Mouse (Mus musculus) CH12.LX (cell line): ENCODE results near the gene Zfp507. TPM values are rescaled to one million over a fixed set of nuclear protein-coding genes. Genes with fewer than 3 reads are reported as not detected.

Experiments used
- DNase-seq: peaks from one replicate; pipeline ENCODE4 v3.0.0-alpha.2; 2013; ENCODE audit errors: extremely low read depth
- H3K27ac ChIP-seq: 2 replicates; pipeline ENCODE4 v1.5.1; 2012; ENCODE audit warnings: low read depth, mild to moderate bottlenecking, control low read depth, moderate library complexity; ENCODE audit not compliant: insufficient read depth
- H3K27me3 ChIP-seq: replicated peaks from 2 replicates; pipeline ENCODE3; 2012; ENCODE audit warnings: inconsistent platforms
- H3K36me3 ChIP-seq, 2 experiments: replicated peaks in 1 of 2; 2 replicates each; pipeline versions ENCODE3 to v1.6.1; 2012; ENCODE audit warnings: inconsistent platforms in 1 of 2, low read length in 1 of 2, mild to moderate bottlenecking in 1 of 2, mixed read lengths in 1 of 2, moderate library complexity in 1 of 2; ENCODE audit not compliant: control insufficient read depth in 1 of 2, insufficient read depth in 1 of 2
- H3K4me1 ChIP-seq, 2 experiments: 2 replicates each; pipeline ENCODE4 v1.6.1; 2012; ENCODE audit warnings: inconsistent platforms in 1 of 2, moderate library complexity in 1 of 2; ENCODE audit not compliant: insufficient read depth in 2 of 2, control insufficient read depth in 1 of 2
- H3K4me2 ChIP-seq: 2 replicates; pipeline ENCODE4 v1.6.1; 2012; ENCODE audit warnings: low read depth, mild to moderate bottlenecking, control low read depth; ENCODE audit not compliant: poor library complexity, insufficient read depth, severe bottlenecking
- H3K4me3 ChIP-seq, 3 experiments: fragments of 150-350 bp in 1 of 3; sonication (generic) in 1 of 3; replicated peaks in 1 of 3; 2 replicates each; pipeline versions ENCODE3 to v1.5.1; 2011 to 2012; ENCODE audit warnings: low read depth in 2 of 3, low read length in 2 of 3, mild to moderate bottlenecking in 2 of 3, moderate library complexity in 2 of 3, control low read depth in 1 of 3, improper control_type of control experiment in 1 of 3, inconsistent platforms in 1 of 3, mixed read lengths in 1 of 3; ENCODE audit not compliant: poor library complexity in 1 of 3
- H3K79me2 ChIP-seq: replicated peaks from 2 replicates; pipeline ENCODE4 v1.6.1; 2012; ENCODE audit warnings: mild to moderate bottlenecking, moderate library complexity; ENCODE audit not compliant: control insufficient read depth, poor library complexity, insufficient read depth, severe bottlenecking; ENCODE audit errors: extremely low read depth
- H3K9ac ChIP-seq: 2 replicates; pipeline ENCODE4 v1.6.1; 2012; ENCODE audit warnings: low read depth, mild to moderate bottlenecking, control low read depth, moderate library complexity; ENCODE audit not compliant: insufficient read depth
- H3K9me3 ChIP-seq: replicated peaks from 2 replicates; pipeline ENCODE3; 2012; ENCODE audit warnings: low read length, inconsistent platforms, mixed read lengths
- CHD1 ChIP-seq: IDR thresholded peaks from 2 replicates; pipeline ENCODE4 v1.6.1; 2012; ENCODE audit warnings: low read depth, low read length, improper control_type of control experiment, inconsistent platforms
- CTCF ChIP-seq, 2 experiments: IDR thresholded peaks in 1 of 2; conservative IDR thresholded peaks in 1 of 2; 2 replicates each; pipeline ENCODE4 v1.5.1; 2011 to 2012; ENCODE audit warnings: low read depth in 2 of 2, low read length in 2 of 2, improper control_type of control experiment in 1 of 2, inconsistent platforms in 1 of 2, mild to moderate bottlenecking in 1 of 2, moderate library complexity in 1 of 2
- ETS1 ChIP-seq: conservative IDR thresholded peaks from 2 replicates; pipeline ENCODE4 v1.6.1; 2012; ENCODE audit warnings: low read depth, mild to moderate bottlenecking, inconsistent platforms, low read length, improper control_type of control experiment, moderate library complexity
- GABPA ChIP-seq: IDR thresholded peaks from 2 replicates; pipeline ENCODE4 v1.6.1; 2012; ENCODE audit warnings: low read depth, low read length, improper control_type of control experiment, inconsistent platforms; ENCODE audit not compliant: insufficient replicate concordance
- HCFC1 ChIP-seq: IDR thresholded peaks from 2 replicates; pipeline ENCODE4 v1.6.1; 2012; ENCODE audit warnings: low read depth, mild to moderate bottlenecking, inconsistent platforms, low read length, improper control_type of control experiment
- IRF4 ChIP-seq: IDR thresholded peaks from 2 replicates; pipeline ENCODE4 v1.6.1; 2014; ENCODE audit warnings: low read depth, mild to moderate bottlenecking, inconsistent platforms, low read length, improper control_type of control experiment
- KAT2A ChIP-seq: IDR thresholded peaks from 2 replicates; pipeline ENCODE4 v1.6.1; 2012; ENCODE audit warnings: low read length, improper control_type of control experiment, inconsistent platforms; ENCODE audit not compliant: insufficient replicate concordance
- MAX ChIP-seq: IDR thresholded peaks from 2 replicates; pipeline ENCODE4 v1.6.1; 2011; ENCODE audit warnings: low read length, improper control_type of control experiment
- MAZ ChIP-seq: IDR thresholded peaks from 2 replicates; pipeline ENCODE4 v1.6.1; 2012; ENCODE audit warnings: low read depth, mild to moderate bottlenecking, inconsistent platforms, low read length, improper control_type of control experiment, moderate library complexity
- MEF2A ChIP-seq: IDR thresholded peaks from 2 replicates; pipeline ENCODE4 v1.6.1; 2014; ENCODE audit warnings: low read depth, mild to moderate bottlenecking, inconsistent platforms, low read length, improper control_type of control experiment, borderline replicate concordance
- NELFE ChIP-seq: IDR thresholded peaks from 2 replicates; pipeline ENCODE4 v1.6.1; 2011; ENCODE audit warnings: low read depth, low read length, improper control_type of control experiment
- NRF1 ChIP-seq: IDR thresholded peaks from 2 replicates; pipeline ENCODE4 v1.6.1; 2014; ENCODE audit warnings: low read depth, mild to moderate bottlenecking, inconsistent platforms, low read length, improper control_type of control experiment, moderate library complexity
- PAX5 ChIP-seq: IDR thresholded peaks from 2 replicates; pipeline ENCODE4 v1.6.1; 2012; ENCODE audit warnings: low read length, inconsistent platforms, mixed read lengths
- POLR2A ChIP-seq: IDR thresholded peaks from 2 replicates; pipeline ENCODE4 v1.6.1; 2011; ENCODE audit warnings: low read depth, mild to moderate bottlenecking, improper control_type of control experiment, low read length
- SIN3A ChIP-seq: IDR thresholded peaks from 2 replicates; pipeline ENCODE4 v1.6.1; 2012; ENCODE audit warnings: low read length, improper control_type of control experiment, inconsistent platforms
- SMC3 ChIP-seq: IDR thresholded peaks from 2 replicates; pipeline ENCODE4 v1.6.1; 2011; ENCODE audit warnings: low read depth, low read length, improper control_type of control experiment
- TBP ChIP-seq: conservative IDR thresholded peaks from 2 replicates; pipeline ENCODE4 v1.6.1; 2011; ENCODE audit warnings: low read depth, low read length, improper control_type of control experiment
- USF1 ChIP-seq: IDR thresholded peaks from 2 replicates; pipeline ENCODE4 v1.6.1; 2014; ENCODE audit warnings: low read depth, mild to moderate bottlenecking, inconsistent platforms, low read length, improper control_type of control experiment
- USF2 ChIP-seq: conservative IDR thresholded peaks from 2 replicates; pipeline ENCODE4 v1.6.1; 2011; ENCODE audit warnings: low read depth, low read length, improper control_type of control experiment
- ZC3H11A ChIP-seq: IDR thresholded peaks from 2 replicates; pipeline ENCODE4 v1.6.1; 2012; ENCODE audit warnings: low read depth, mild to moderate bottlenecking, inconsistent platforms, low read length, improper control_type of control experiment
- ZKSCAN1 ChIP-seq: IDR thresholded peaks from 2 replicates; pipeline ENCODE4 v1.6.1; 2012; ENCODE audit warnings: low read depth, inconsistent platforms, low read length, improper control_type of control experiment, borderline replicate concordance
- ZNF384 ChIP-seq: IDR thresholded peaks from 2 replicates; pipeline ENCODE4 v1.6.1; 2012; ENCODE audit warnings: low read depth, low read length, improper control_type of control experiment, inconsistent platforms
- dilution Hi-C: fragments of 300-500 bp; cut with MboI; formaldehyde crosslinking; loops from 2 replicates; pipeline ENCODE4 v1.14.3; 2020; ENCODE audit warnings: low sequenced_read_pairs; ENCODE audit not compliant: extremely low pct_unique_long_range_greater_than_20kb, extremely low pct_ligation_motif_present
- in situ Hi-C: fragments of 300-500 bp; cut with MboI; formaldehyde crosslinking; loops from 3 replicates; pipeline ENCODE4 v1.14.3; 2019; ENCODE audit warnings: low sequenced_read_pairs, low pct_ligation_motif_present, low pct_unique_long_range_greater_than_20kb, mixed read lengths
- polyA plus RNA-seq: library from polyadenylated mRNA; unstranded; fragments of >175 nt; gene quantifications from 2 replicates; pipeline ENCODE4 v1.2.1, GENCODE M21; 2012; ENCODE audit warnings: low read depth; ENCODE audit not compliant: insufficient read length
- total RNA-seq, 2 experiments: library from RNA; depleted of rRNA; stranded (reverse); fragments of 300-350 nt in 1 of 2; fragments of >200 nt in 1 of 2; gene quantifications; 2 replicates each; pipeline ENCODE4 v1.2.3; 2012 to 2014

Zfp507 gene
- total and polyA plus RNA-seq, 3 experiments: 10.4 to 19.8 (median 19.5) TPM

GRCm38 (mm10) chr7:35810736-35811135 is 7.9 kb upstream of the Zfp507 start:
- Histone ChIP-seq H3K27me3 (peaks cover 10% of the 10 kb centered on the region), H3K4me1 (peaks cover 4% of the 10 kb centered on the region in 2 experiments; a peak in 1 of 4 replicates), H3K36me3 (no peaks in the 10 kb centered on the region), H3K79me2 (no peaks in the 10 kb centered on the region), H3K9me3 (no peaks in the 10 kb centered on the region), H3K4me3 (no peak overlapping the region), H3K4me2 (peak overlapping the region; percentile 30; the same call in 1 of the 2 replicates), H3K9ac (no peak overlapping the region), H3K27ac (no peak overlapping the region)
- dilution Hi-C loops: no loop called here
- DNase-seq: peak; percentile 19
- TF ChIP-seq ZC3H11A (no peak), MAX (no peak), ETS1 (no peak), HCFC1 (no peak), MEF2A (no peak), CHD1 (no peak), USF2 (no peak), NELFE (no peak), IRF4 (no peak), KAT2A (no peak), USF1 (no peak), NRF1 (no peak), CTCF (conservative IDR thresholded peaks at IDR 0.05 in 1 of 2, IDR thresholded peaks at IDR 0.05 in 1 of 2; ENCODE audit: low read depth in 2 of 2, low read length in 2 of 2) (peak; percentile 45 to 58; a peak in 3 of 4 replicates), POLR2A (no peak), PAX5 (no peak), SMC3 (peak; percentile 18; the same call in 1 of the 2 replicates), ZKSCAN1 (no peak)
- in situ Hi-C loops: no loop called here

- Histone ChIP-seq H3K4me1 (peaks cover 6 to 20% of the 10 kb centered on the region in 2 experiments), H3K27ac (no peak overlapping the region), H3K36me3 (peaks cover 14 to 21% of the 10 kb centered on the region in 2 experiments), H3K27me3 (no peaks in the 10 kb centered on the region), H3K4me3 (no peak overlapping the region), H3K9ac (no peak overlapping the region), H3K9me3 (no peaks in the 10 kb centered on the region), H3K79me2 (peaks cover 18% of the 10 kb centered on the region), H3K4me2 (no peak overlapping the region)
- no peak for DNase-seq
- no peak for TF ChIP-seq SIN3A
- TF ChIP-seq GABPA: no peak
- TF ChIP-seq MAZ: no peak
- TF ChIP-seq ZNF384: no peak
- no peak for TF ChIP-seq TBP
- TF ChIP-seq ZKSCAN1: no peak
- TF ChIP-seq MEF2A: no peak
- in situ Hi-C loops (no loop called here), dilution Hi-C loops (no loop called here)
Observed at GRCm38 (mm10) chr7:35804206-35804605, 1.4 kb upstream of the Zfp507 start.
